Mouse (Mus musculus): ENCODE measurements around the gene Foxn3.
A peak's percentile ranks its signal among the peaks of the same experiment; 100 is the strongest.

Gene Foxn3

GRCm38 (mm10) chr12:99562073-99562866 lies 1.1 kb downstream of the Foxn3 start:
- peak; percentile 75 for DNase-seq (ENCODE audit: low spot score)

- peak; percentile 57 for DNase-seq (ENCODE audit: low spot score)
Observed at GRCm38 (mm10) chr12:99561333-99561766, 2.0 kb downstream of the Foxn3 start.

- no peak for DNase-seq (ENCODE audit: low spot score)
Observed at GRCm38 (mm10) chr12:99560701-99561332, 2.6 kb downstream of the Foxn3 start.

GRCm38 (mm10) chr12:99559483-99559882 lies 3.9 kb downstream of the Foxn3 start:
- no peak for DNase-seq (ENCODE audit: low spot score)

GRCm38 (mm10) chr12:99558476-99558875 lies 4.9 kb downstream of the Foxn3 start:
- no peak for DNase-seq (ENCODE audit: low spot score)

- no peak for DNase-seq (ENCODE audit: low spot score)
Observed at GRCm38 (mm10) chr12:99557498-99557897, 5.9 kb downstream of the Foxn3 start.

GRCm38 (mm10) chr12:99550629-99551028 lies 12.8 kb downstream of the Foxn3 start:
- DNase-seq (ENCODE audit: low spot score), result no peak

GRCm38 (mm10) chr12:99549811-99550210 lies 13.6 kb downstream of the Foxn3 start:
- no peak for DNase-seq (ENCODE audit: low spot score)

GRCm38 (mm10) chr12:99548419-99548818 lies 15.0 kb downstream of the Foxn3 start:
- no peak for DNase-seq (ENCODE audit: low spot score)

- no peak for DNase-seq (ENCODE audit: low spot score)
Observed at GRCm38 (mm10) chr12:99547295-99547694, 16.1 kb downstream of the Foxn3 start.

- DNase-seq (ENCODE audit: low spot score), result no peak
Observed at GRCm38 (mm10) chr12:99545270-99545770, 18.1 kb downstream of the Foxn3 start.

GRCm38 (mm10) chr12:99544262-99545128 lies 18.9 kb downstream of the Foxn3 start:
- no peak for DNase-seq (ENCODE audit: low spot score)

GRCm38 (mm10) chr12:99543421-99544195 lies 19.8 kb downstream of the Foxn3 start:
- no peak for DNase-seq (ENCODE audit: low spot score)

- no peak for DNase-seq (ENCODE audit: low spot score)
Observed at GRCm38 (mm10) chr12:99540201-99540600, 23.2 kb downstream of the Foxn3 start.

- DNase-seq (ENCODE audit: low spot score), result no peak
Observed at GRCm38 (mm10) chr12:99537316-99537715, 26.1 kb downstream of the Foxn3 start.

- no peak for DNase-seq (ENCODE audit: low spot score)
Observed at GRCm38 (mm10) chr12:99536426-99536825, 27.0 kb downstream of the Foxn3 start.

- DNase-seq (ENCODE audit: low spot score), result no peak
Observed at GRCm38 (mm10) chr12:99532342-99532741, 31.0 kb downstream of the Foxn3 start.

GRCm38 (mm10) chr12:99529687-99530411 lies 33.5 kb downstream of the Foxn3 start:
- peak; percentile 62 for DNase-seq (ENCODE audit: low spot score)

GRCm38 (mm10) chr12:99528958-99529357 lies 34.4 kb downstream of the Foxn3 start:
- DNase-seq (ENCODE audit: low spot score), result peak; percentile 67

GRCm38 (mm10) chr12:99527452-99527851 lies 35.9 kb downstream of the Foxn3 start:
- DNase-seq (ENCODE audit: low spot score), result no peak
